Mouse (Mus musculus): Measurements from ENCODE around the gene Cst3. TPM values are rescaled to one million over a fixed set of nuclear protein-coding genes. Genes with fewer than 3 reads are reported as not detected.

Cst3 gene
- polyA plus RNA-seq, 1 experiment: 742 TPM

DNA sequence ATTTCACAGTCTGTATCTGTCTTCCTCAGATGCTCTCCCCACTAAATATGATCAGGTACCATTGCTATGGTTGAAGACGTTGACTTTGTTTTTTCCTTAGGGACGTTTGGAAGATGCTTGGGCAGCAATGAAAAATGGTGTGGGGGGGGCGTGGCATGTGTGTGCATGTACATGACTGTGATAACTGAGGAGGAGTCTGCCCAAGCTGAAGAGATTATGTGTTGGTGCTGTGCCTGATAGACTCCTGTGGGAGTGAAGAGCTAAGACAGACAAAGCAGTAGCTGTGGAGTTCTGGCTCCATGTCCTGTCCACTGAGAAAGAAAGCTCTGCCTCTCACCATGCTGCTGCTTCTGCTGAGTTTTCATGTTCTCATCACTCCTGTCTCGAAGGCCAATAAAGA, 40.6 kb downstream of the Cst3 start, which contains the start of gene Cst9:
Gene Cst9, plus strand, starts transcription at position 236 of the 400 bp plus-strand sequence.
- Histone ChIP-seq H3K27me3 (ENCODE audit: control insufficient read depth, insufficient read depth, low read length) (no peaks in the 10 kb centered on the region), H3K27ac (ENCODE audit: insufficient read depth, low read length) (no peak within 1 kb of the TSS), H3K4me3 (ENCODE audit: extremely low read depth, insufficient read depth, insufficient read length) (no peak within 1 kb of the TSS), H3K36me3 (ENCODE audit: control insufficient read depth, insufficient read depth, low read length) (no peaks in the 10 kb centered on the region), H3K4me1 (ENCODE audit: control insufficient read depth, insufficient read depth, insufficient read length) (no peaks in the 10 kb centered on the region)
- DNase-seq (ENCODE audit: low read depth in 1 of 2, low spot score in 2 of 2): no peak
- TF ChIP-seq POLR2A (IDR thresholded peaks at IDR 0.05; ENCODE audit: low read depth, low read length) (no peak), CTCF (IDR thresholded peaks at IDR 0.05; ENCODE audit: extremely low read depth, insufficient read depth, insufficient read length, insufficient replicate concordance) (no peak)
- 71% methylated on average over 4 of the region's 4 CpGs for WGBS

DNA sequence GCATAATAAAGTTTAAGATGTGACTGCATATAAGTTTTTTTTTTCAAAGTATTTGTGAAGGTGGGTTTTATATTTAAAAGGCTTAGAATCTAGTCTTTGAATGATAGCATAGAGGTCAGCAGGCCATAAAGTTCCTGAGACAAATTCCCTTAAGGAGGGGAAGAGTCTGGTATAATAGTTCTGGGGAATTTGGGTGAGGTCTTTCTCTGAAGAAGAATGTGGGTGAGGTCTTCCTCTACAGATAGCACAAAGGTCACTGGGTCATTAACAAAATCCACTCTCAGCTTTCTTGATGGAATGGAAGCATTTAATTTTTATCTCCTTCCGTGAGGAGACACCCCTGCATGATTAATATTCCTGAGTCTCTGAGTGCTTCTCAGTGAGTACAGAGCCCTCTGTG, 49.5 kb downstream of the Cst3 start:
- whole genome bisulfite sequencing: 74% methylated on average over 1 of the region's 1 CpGs
- Histone ChIP-seq H3K36me3 (ENCODE audit: control insufficient read depth, insufficient read depth, low read length) (no peaks in the 10 kb centered on the region), H3K4me1 (ENCODE audit: control insufficient read depth, insufficient read depth, insufficient read length) (no peaks in the 10 kb centered on the region), H3K4me3 (ENCODE audit: extremely low read depth, insufficient read depth, insufficient read length) (no peak overlapping the region), H3K27me3 (ENCODE audit: control insufficient read depth, insufficient read depth, low read length) (no peaks in the 10 kb centered on the region), H3K27ac (ENCODE audit: insufficient read depth, low read length) (no peak overlapping the region)
- TF ChIP-seq POLR2A (IDR thresholded peaks at IDR 0.05; ENCODE audit: low read depth, low read length) (no peak), CTCF (IDR thresholded peaks at IDR 0.05; ENCODE audit: extremely low read depth, insufficient read depth, insufficient read length, insufficient replicate concordance) (no peak)
- DNase-seq (ENCODE audit: low read depth in 1 of 2, low spot score in 2 of 2): no peak

Other genes with a start within 250 kb of the Cst3 start
- 16.4 and 17.7 TPM in 2 replicates for gene Nxt1, start 203.1 kb downstream of the Cst3 start, polyA plus RNA-seq (2012; rRNA removed)
- gene Gzf1, start 194.7 kb downstream of the Cst3 start, polyA plus RNA-seq (2012; rRNA removed): 2.6 and 2.9 TPM in 2 replicates
- 0.13 and 0.15 TPM in 2 replicates for gene Napb, start 143.2 kb downstream of the Cst3 start, polyA plus RNA-seq (2012; rRNA removed)
- not detected in 2 replicates for gene Cstl1, start 125.3 kb downstream of the Cst3 start, polyA plus RNA-seq (2012; rRNA removed)
- gene Cst11, start 104.2 kb downstream of the Cst3 start, polyA plus RNA-seq (2012; rRNA removed): not detected in 2 replicates
- gene 8030411F24Rik, start 93.7 kb downstream of the Cst3 start, polyA plus RNA-seq (2012; rRNA removed): not detected in 2 replicates
- gene Cst12, start 86.3 kb downstream of the Cst3 start, polyA plus RNA-seq (2012; rRNA removed): not detected in 2 replicates
- not detected in 2 replicates for gene Cst8, start 76.9 kb downstream of the Cst3 start, polyA plus RNA-seq (2012; rRNA removed)
- not detected in 2 replicates for gene Cst13, start 55.6 kb downstream of the Cst3 start, polyA plus RNA-seq (2012; rRNA removed)
- gene Cst9, start 40.5 kb downstream of the Cst3 start, polyA plus RNA-seq (2012; rRNA removed): not detected in 2 replicates
- not detected in 2 replicates for gene 9230104L09Rik, start 10.7 kb downstream of the Cst3 start, polyA plus RNA-seq (2012; rRNA removed)
- not detected in 2 replicates for gene Gm1330, start 127.6 kb upstream of the Cst3 start, polyA plus RNA-seq (2012; rRNA removed)
- not detected in 2 replicates for gene Gm10750, start 141.5 kb upstream of the Cst3 start, polyA plus RNA-seq (2012; rRNA removed)

All from spleen, adult 2 months (tissue).